Mouse (Mus musculus) heart, postnatal 0 days (tissue): Measurements from ENCODE around the gene Hoxd3.

ENCODE experiments used
- CTCF ChIP-seq: IDR thresholded peaks from 2 replicates; pipeline ENCODE4 v1.5.1; 2016; ENCODE audit warnings: antibody characterized with exemption, control low read depth, low read depth
- EP300 ChIP-seq: IDR thresholded peaks from 2 replicates; pipeline ENCODE4 v1.6.1; 2016; ENCODE audit warnings: antibody characterized with exemption, low read depth

DNA sequence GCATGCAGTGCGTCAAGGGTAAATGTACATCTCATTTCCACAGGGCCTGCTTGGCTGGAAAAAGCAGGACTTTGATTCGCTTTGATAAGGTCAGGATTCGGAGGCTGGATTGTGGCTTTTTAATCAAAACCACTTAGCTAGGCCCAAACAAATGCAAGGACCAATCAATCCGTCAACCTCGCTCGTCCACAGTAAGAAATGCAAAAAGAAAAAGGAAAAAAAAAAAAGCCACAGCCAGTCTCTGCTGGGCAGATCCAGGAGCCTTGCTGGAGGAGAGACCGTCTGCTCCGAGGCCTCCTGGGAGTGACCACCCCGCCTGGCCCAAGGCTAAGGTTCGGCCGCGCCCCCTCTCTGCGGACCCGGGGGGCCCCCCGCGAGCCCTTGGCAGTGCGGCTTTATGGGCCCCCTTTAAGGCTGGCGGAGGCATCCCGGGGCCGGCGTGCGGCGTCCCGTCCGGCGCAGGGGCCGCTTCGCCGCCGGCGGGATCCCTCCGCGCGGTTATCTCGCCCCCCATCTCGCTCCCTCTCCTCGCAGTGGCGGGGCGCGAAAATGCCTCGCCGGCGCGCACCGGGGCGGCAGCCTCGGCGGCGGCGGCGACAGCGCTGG lies 7.2 kb upstream of the Hoxd3 start, which contains the start of gene Hoxd8:
- TF ChIP-seq EP300 (no peak), CTCF (no peak)
